Mouse (Mus musculus): ENCODE results near the gene Gpkow.

GRCm38 (mm10) chrX:7750432-7751116 is 53.6 kb downstream of the Gpkow start, which contains the start of gene Ccdc120:
- no peak for TF ChIP-seq ZC3H11A (IDR thresholded peaks at IDR 0.05; ENCODE audit: low read depth, low read length)
- TF ChIP-seq CTCF (conservative IDR thresholded peaks at IDR 0.05 in 1 of 2, IDR thresholded peaks at IDR 0.05 in 1 of 2; ENCODE audit: low read depth in 2 of 2, low read length in 2 of 2), result no peak
- no peak for TF ChIP-seq SIN3A (IDR thresholded peaks at IDR 0.05; ENCODE audit: low read length)
- TF ChIP-seq POLR2A (IDR thresholded peaks at IDR 0.05; ENCODE audit: low read depth, low read length), result no peak
- TF ChIP-seq USF1 (IDR thresholded peaks at IDR 0.05; ENCODE audit: low read depth, low read length), result no peak
- TF ChIP-seq POLR2AphosphoS2 (IDR thresholded peaks at IDR 0.05; ENCODE audit: low read depth, low read length), result no peak
- no peak for TF ChIP-seq BHLHE40 (IDR thresholded peaks at IDR 0.05; ENCODE audit: low read depth, low read length)
- no peak for TF ChIP-seq EP300 (IDR thresholded peaks at IDR 0.05; ENCODE audit: low read length)
- TF ChIP-seq ZNF384 (IDR thresholded peaks at IDR 0.05; ENCODE audit: low read depth, low read length), result no peak
- TF ChIP-seq MAZ (IDR thresholded peaks at IDR 0.05; ENCODE audit: low read depth, low read length), result no peak

Data from CH12.LX (cell line).